Mouse (Mus musculus): ENCODE results near the gene Olfr965.

- TF ChIP-seq CTCF (IDR thresholded peaks at IDR 0.05; ENCODE audit: low read depth, low read length) (no peak), GATA1 (IDR thresholded peaks at IDR 0.05; ENCODE audit: borderline replicate concordance, low read length) (no peak), TAL1 (conservative IDR thresholded peaks at IDR 0.05; ENCODE audit: low read depth, low read length) (no peak)
Measured at GRCm38 (mm10) chr9:39745949-39746348, 34.8 kb downstream of the Olfr965 start, which contains the start of gene Olfr967.

Data from G1E (cell line).